Mouse (Mus musculus) layer of hippocampus, postnatal 36 days (tissue): ENCODE measurements around the gene Tecr. TPM values are rescaled to one million over a fixed set of nuclear protein-coding genes. Genes with fewer than 3 reads are reported as not detected.

Source experiments
- DNase-seq, 2 experiments: peaks; one replicate each; pipeline ENCODE4 v3.0.0; 2022
- total RNA-seq, 2 experiments: library from RNA; stranded (reverse); gene quantifications; 2 replicates each; pipeline ENCODE4 v1.2.3; 2021

The Tecr gene
- total RNA-seq = 100 to 1,000 TPM; 511 to 514 TPM

DNA sequence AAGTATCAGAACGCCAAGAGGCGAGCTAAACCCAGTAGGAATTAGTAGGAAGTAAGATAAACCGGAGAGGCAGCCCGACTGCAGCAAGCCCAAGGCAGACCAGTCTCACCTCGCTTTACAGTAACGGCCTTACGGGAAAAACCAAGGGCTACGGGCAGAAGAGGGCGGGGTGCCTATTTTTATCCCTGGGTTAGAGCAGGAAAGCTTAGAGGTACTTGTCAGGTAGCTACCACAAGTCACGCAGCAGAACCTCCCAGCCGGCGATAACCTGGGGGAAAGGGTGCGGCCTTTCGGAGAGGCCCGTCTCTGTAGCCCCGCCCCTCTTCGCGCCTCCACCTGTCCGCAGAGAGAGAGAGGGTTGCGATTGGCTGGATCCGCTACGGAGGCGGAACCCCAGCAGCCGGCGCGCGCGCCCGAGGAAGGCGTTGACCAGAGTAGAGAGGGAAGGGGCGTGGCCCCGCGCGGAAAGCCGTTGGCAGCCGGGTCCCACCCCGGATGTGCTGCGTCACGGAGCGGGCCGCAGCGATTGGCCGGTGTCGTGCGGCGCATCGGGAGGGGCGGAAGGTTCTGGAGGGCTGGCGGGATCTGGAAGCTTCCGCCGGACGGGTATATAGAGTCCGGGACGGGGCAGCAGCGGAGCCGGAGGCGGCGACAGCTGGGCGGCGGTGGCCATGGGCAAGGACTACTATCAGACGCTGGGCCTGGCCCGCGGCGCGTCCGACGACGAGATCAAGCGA, at the start of gene Tecr, which contains the start of gene Dnajb1:
Gene Tecr, minus strand, starts transcription at position 311 of the 737 bp plus-strand sequence.
Gene Dnajb1, plus strand, starts transcription at position 533 of the 737 bp plus-strand sequence.
- peak; percentile 99 to 100 for DNase-seq

DNA sequence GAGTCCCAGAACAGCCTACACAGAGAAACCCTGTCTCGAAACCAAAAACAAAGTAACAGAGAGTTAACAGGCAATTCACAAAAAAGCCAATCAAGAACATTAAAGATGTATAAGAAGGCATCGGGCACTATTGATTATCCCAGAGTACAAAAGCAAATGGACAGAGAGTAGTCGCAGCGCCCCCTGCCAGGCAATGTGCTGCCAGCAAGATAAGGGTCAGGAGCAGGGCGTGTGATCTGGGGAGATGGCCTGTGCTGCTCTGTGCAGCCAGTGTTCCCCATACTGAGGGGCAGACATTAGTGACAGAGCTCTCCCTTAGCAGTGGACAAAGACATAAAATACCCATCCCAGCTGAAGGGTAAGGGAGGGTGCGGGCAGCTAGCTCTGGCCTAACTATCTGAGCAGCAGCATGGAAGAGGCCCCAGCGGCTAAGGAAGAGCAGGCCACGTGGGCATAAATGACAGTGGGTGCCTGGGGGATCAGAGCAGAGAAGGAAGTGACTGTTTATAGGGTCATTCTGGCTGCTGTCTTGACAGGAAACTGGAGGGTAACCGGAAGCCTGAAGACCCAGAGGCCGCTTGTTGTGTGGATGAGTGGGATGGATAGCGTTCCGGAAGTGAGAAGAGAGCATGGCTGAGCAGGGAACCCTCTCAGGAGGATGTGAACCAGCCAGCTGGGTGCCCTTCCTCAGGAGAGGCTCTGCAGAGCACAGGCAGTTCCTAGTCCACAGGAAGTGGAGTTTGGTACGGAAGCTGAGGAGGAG, 48.9 kb upstream of the Tecr start:
- DNase-seq = no peak

DNA sequence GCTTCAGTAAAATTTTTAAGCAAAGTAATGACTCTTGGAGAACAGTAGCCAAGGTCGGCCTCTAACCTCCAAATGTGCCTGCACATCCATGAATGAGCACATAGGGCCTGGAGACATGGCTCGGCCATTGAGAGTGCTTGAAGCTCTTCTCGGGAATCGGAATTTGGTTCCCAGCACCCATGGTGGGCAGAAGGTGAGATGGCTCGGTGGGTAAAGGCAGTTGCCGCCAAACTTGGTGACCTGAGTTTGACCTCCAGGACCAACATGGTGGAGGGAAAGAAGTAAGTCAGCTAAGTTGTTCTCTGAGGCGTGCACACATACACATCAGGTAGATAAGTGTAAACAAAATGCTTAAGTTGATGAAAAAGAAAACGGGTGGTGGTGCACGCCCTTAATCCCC, 48.3 kb upstream of the Tecr start:
- DNase-seq = no peak

DNA sequence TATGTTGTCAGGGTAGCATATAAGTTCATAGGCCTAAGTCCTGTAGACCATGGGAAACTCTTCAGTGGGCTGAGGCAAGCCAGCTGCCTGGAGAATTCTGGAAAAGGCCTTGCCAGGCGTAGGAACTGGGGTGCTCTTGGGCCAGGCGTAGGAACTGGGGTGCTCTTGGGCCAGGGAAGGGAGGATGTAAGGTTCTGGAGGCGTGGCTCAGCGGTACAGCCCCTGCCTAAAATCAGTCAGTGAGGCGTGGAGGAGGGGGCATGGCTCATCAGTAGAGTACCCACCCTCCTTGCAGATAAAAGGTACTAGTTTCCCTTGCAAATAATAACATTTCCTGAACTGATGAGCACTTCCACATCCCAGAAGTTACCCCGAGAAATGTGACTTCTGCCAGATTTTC, 47.0 kb upstream of the Tecr start:
- no peak for DNase-seq

- DNase-seq = no peak
Measured at GRCm38 (mm10) chr8:83653662-83654017, 45.9 kb upstream of the Tecr start.

- DNase-seq = no peak
Measured at GRCm38 (mm10) chr8:83652744-83653661, 45.2 kb upstream of the Tecr start.

DNA sequence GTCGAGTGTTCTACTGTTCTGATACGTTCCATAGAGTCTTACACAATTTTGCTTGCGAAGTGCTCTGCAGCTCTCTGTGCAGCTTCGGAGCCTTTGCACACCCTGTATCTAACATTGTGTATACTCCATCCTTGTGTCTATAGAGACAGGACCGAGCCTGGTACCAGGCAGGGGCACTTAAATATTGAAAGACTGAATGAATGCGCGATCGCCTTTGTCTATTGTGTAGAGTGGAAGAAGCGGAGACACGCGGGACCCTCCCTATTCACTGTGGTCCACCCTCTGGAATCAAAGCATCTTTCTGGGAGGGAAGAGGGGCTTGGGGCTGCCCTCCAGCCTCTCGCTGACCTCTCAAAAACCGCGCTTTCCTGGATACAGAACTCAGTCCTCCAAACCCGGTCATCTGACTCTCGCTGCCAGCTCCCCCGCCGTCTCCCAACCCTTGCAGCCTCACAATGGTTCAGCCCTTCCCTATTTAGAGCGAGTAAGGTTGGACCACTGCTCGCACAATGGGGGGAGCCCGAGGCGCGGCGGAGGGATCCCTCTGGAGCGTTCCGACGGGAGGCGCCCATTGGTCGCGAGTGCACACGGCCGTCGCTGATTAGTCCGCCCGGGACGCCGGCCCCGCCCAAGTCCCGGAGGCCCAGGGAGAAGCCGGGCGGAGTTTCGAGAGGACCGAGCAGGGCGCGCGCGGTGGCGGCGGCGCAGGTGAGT, 44.4 kb upstream of the Tecr start, which contains the start of gene Gipc1:
Gene Gipc1, plus strand, starts transcription at position 648 of the 714 bp plus-strand sequence.
- peak; percentile 96 to 97 for DNase-seq

DNA sequence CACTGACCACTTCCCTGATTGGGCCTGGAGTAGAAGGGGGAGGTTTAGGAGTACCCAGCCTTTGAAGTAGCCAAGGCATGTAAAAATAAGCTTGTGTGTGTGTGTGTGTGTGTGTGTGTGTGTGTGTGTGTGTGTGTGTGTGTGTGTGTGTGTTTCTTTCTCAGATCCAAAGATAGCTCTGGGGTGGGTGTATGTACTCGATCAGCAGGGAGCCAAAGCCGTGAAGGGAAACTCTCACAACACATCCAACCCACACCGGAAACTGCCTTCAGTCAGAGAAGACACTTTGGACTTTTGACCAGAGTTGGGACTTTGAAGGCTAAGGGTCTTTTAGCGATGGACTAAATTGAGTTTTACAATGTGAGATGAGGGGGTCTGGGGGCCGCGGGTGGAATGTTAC, 41.9 kb upstream of the Tecr start:
- DNase-seq = no peak

- no peak for DNase-seq
Measured at GRCm38 (mm10) chr8:83648031-83648430, 40.3 kb upstream of the Tecr start.

DNA sequence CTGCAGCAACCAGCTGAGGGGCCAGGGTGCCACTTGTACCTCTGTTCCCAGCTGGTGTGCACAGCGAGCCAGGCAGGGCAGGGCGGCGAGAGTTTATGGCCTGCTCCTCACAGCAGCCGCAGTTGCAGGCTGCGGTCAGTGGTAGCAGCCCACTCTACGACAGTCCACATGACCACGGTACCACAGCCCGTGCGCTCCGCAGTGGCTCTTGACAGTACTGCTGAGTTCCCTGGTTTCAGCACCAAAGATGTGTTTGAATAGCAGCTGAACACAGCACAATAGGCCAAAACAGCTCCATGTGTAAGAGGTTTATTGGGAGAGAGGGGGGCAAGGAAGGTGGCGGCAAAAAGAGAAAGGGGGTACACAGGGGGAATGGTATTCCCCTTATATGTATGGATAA, 39.7 kb upstream of the Tecr start:
- no peak for DNase-seq

DNA sequence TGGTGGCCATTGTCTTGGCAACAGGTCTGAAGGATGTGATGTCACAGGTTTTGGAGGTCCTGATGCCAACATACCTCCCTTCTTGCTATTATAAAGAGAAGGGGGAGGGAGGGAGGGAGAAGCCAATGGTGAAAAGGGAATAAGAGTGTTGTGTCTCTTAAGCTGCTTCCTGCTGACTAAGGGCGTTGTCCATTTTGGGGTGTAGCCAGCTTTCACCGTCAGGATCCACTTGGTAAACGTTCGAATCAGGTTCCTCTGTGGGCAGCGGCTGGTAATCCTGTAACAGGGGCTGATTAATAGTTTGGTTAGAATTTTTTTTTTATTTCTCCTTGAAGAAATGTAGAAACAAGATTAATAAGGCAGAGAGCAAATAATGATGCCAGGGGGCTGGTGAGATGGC, 31.9 kb upstream of the Tecr start:
- no peak for DNase-seq

GRCm38 (mm10) chr8:83638856-83639255, 31.1 kb upstream of the Tecr start:
- DNase-seq = no peak

DNA sequence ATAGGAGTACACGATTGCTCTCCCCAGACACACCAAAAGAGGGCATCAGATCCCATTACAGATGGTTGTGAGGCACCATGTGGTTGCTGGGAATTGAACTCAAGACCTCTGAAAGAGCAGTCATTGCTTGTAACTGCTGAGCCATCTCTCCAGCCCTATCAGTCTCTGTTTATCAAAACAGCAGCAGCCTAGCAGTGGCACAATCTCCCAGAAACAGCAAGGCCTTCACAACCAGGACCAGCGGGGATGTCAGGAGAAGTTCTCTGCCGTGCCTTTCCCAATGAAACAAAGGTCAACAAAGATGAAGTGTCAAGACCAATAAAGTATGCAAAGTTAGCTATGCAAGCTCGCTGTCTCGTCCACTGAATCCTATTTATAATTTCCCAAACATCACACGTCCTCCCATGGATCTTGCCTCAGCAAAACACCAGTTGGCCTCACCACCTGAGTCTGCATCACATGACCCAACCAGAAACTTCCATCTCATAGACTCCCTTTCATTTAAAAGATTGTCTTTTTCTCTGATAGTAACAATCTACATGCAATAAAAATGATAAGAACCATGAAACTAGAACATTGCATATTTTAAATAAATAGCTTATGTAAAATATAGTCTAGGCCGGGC, 24.4 kb upstream of the Tecr start:
- DNase-seq = no peak

- DNase-seq = no peak
Measured at GRCm38 (mm10) chr8:83625676-83626299, 18.0 kb upstream of the Tecr start.

- DNase-seq = no peak
Measured at GRCm38 (mm10) chr8:83624739-83625138, 17.0 kb upstream of the Tecr start.

DNA sequence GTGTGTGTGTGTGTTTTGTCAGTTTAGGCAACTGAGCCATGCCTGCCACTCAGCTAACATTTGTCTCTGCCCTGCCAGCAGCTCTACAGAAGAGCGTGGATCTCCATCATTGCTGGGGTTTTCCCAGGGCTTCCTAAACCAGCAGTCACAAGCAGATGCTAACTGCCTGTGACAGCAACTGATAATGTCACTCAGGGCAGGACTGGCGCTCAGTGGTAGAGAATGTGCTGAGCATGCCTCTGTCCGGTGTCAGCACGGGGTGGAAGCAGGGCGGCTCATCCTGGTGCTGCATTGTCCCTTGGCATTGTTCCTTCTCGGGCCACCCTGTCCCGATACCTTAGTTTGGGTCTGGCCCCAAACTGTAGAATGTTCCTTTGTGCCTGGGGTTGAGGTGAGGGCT, 15.8 kb upstream of the Tecr start:
- DNase-seq = no peak

DNA sequence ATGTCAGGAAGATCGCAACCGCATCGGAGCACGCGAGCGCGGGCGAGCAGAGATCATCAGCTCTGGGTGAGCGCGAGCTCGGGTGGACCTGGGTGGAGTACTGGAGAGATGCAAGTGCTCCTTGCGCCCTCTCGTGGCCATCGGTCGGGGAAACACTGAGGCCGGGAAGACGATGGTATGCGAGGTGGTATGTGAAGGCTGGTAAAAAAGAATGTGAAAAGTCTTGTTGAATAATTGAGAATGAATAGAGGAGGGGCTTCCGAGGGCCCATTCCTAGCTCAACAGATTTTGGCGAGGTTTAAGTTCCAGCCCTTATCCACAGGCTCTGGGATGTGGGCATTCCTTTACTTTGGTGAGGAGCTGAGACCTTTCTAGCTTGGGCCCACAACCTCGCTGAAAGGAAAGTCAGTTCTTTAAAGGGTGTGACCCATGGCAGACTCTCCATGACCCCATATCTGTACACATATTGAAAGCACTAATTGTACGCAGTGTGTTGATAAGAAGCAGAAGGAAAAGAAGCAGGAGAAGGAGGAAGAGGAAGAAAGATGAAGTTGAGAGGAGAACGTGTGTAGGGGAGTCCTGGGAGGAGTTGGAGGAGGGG, 14.7 kb upstream of the Tecr start:
- peak; percentile 86 to 88 for DNase-seq

DNA sequence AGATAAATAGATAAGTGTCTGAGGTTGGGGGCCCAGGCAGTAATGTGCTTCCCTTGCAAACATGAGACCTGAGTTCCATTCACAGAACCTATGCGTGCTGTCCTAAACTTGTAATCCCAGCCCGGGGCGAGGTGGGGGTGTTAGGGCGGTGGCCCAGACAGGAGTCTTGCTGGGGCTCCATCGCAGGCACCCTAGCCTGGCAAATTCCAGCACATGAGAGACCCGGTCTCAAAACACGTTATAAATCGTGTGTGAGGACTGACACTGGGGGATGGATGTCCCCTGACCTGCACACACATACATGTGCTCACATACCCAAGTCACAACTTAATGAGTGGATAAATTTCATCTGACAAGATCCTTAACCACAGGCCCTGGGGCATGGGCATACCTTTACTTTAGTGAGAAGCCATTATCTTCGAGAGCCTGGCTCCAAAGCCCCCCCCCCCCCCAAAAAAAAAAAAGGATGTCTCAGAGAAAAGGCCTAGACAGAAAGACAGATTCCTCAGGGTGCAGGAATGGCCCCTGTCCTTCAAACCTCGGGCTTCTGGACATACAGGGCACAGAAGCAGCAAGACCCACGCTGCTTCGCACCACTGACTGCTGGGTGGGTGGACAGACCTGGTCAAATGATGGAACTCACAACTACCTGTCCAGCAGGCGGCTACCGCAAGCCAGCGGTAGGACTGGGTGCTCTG, 14.1 kb upstream of the Tecr start:
- DNase-seq = no peak

GRCm38 (mm10) chr8:83619568-83620285, 12.0 kb upstream of the Tecr start:
- no peak for DNase-seq
